Mouse (Mus musculus) liver, adult 2 months (tissue): ENCODE results near the gene Arhgap40. TPM values are rescaled to one million over a fixed set of nuclear protein-coding genes. Genes with fewer than 3 reads are reported as not detected.

Source experiments
- DNase-seq: peaks from one replicate; pipeline ENCODE4 v3.0.0-alpha.2; 2011; ENCODE audit warnings: low read depth, low spot score; ENCODE audit errors: extremely low read depth
- H3K27ac ChIP-seq: fragments of 200-500 bp; replicated peaks from 2 replicates; pipeline ENCODE4 v1.5.1; 2012; ENCODE audit warnings: low read depth, mild to moderate bottlenecking, control low read depth, inconsistent platforms, low read length; ENCODE audit not compliant: insufficient read depth
- H3K27me3 ChIP-seq: fragments of 200-500 bp; 2 replicates; pipeline ENCODE4 v1.6.1; 2012; ENCODE audit warnings: mild to moderate bottlenecking, moderate library complexity, low read length, inconsistent platforms; ENCODE audit not compliant: control insufficient read depth, insufficient read depth
- H3K36me3 ChIP-seq: fragments of 200-500 bp; 2 replicates; pipeline ENCODE4 v1.6.1; 2012; ENCODE audit warnings: low read length, inconsistent platforms; ENCODE audit not compliant: control insufficient read depth, insufficient read depth
- H3K4me1 ChIP-seq: fragments of 200-500 bp; 2 replicates; pipeline ENCODE4 v1.6.1; 2011; ENCODE audit warnings: low read length; ENCODE audit not compliant: control insufficient read depth, insufficient read depth
- H3K4me3 ChIP-seq: fragments of 200-500 bp; 2 replicates; pipeline ENCODE4 v1.5.1; 2011; ENCODE audit warnings: low read depth, mild to moderate bottlenecking, control low read depth, low read length, moderate library complexity; ENCODE audit not compliant: insufficient read depth
- H3K79me2 ChIP-seq: fragments of 200-500 bp; 2 replicates; pipeline ENCODE4 v1.6.1; 2012; ENCODE audit warnings: inconsistent platforms, mild to moderate bottlenecking, low read length, moderate library complexity; ENCODE audit not compliant: control insufficient read depth, insufficient read depth
- H3K9ac ChIP-seq: fragments of 200-500 bp; 2 replicates; pipeline ENCODE4 v1.6.1; 2012; ENCODE audit warnings: low read depth, mild to moderate bottlenecking, control low read depth, inconsistent platforms, low read length
- CTCF ChIP-seq: fragments of 200-500 bp; IDR thresholded peaks from 2 replicates; pipeline ENCODE4 v1.5.1; 2011; ENCODE audit warnings: low read depth, low read length, control low read depth
- POLR2A ChIP-seq: fragments of 200-500 bp; IDR thresholded peaks from 2 replicates; pipeline ENCODE4 v1.6.1; 2011; ENCODE audit warnings: low read length, control low read depth; ENCODE audit not compliant: insufficient read depth; ENCODE audit errors: extremely low read depth
- WGBS: fragments of 180-500 bp; shearing (Covaris S2); methylation state at CpG from one replicate; pipeline ENCODE4 v1.1.7; 2018; 5-methylcytosine and 5-hydroxymethylcytosine counted together
- polyA plus RNA-seq: library from polyadenylated mRNA; depleted of rRNA; stranded (reverse); fragments of >200 nt; gene quantifications from 2 replicates; pipeline ENCODE4 v1.2.3, GENCODE M21; 2012
- total RNA-seq: library from RNA; depleted of rRNA; stranded (reverse); fragments of >200 nt; gene quantifications from 2 replicates; pipeline ENCODE4 v1.2.3, GENCODE M21; 2014

Arhgap40 gene
- total and polyA plus RNA-seq, 2 experiments, result not detected

- 0 out of 2 replicates have a peak, but pooled peaks cover 4% of the 10 kb centered on the region for H3K27me3 ChIP-seq
- no peak for DNase-seq
- 7% methylated on average over 7 of the region's 7 CpGs for WGBS
- no peak overlapping the region for H3K9ac ChIP-seq
- H3K4me1 ChIP-seq, result no peaks in the 10 kb centered on the region
- no peaks in the 10 kb centered on the region for H3K79me2 ChIP-seq
- H3K4me3 ChIP-seq, result no peak overlapping the region
- H3K27ac ChIP-seq, result no peak overlapping the region
- no peak for TF ChIP-seq CTCF
- no peak for TF ChIP-seq POLR2A
- H3K36me3 ChIP-seq, result no peaks in the 10 kb centered on the region
Measured at GRCm38 (mm10) chr2:158555252-158555651, 42.7 kb downstream of the Arhgap40 start.

- WGBS, result 9% methylated on average over 8 of the region's 8 CpGs
- H3K27me3 ChIP-seq, result 0 out of 2 replicates have a peak, but pooled peaks cover 4% of the 10 kb centered on the region
Measured at GRCm38 (mm10) chr2:158555812-158556211, 43.2 kb downstream of the Arhgap40 start.

DNA sequence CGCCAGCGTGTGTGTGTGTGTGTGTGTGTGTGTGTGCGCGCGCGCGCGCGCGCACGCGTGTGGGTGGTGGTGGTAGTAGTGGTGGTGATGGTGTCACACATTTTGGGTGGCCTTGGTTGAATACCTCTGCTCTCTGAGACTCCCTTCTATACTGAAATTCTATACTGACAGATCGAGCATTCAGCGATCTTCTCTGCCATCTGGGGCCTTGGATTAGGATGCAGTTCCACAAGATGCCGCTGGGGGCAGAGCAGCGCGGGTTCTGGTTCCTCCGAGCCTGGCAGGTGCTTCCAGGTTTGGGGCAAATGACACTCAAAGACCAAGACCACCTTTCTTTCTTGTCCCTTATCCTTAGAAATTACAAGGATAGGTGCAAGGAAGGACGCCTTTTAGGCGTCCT, 43.6 kb downstream of the Arhgap40 start:
- H3K4me3 ChIP-seq, result no peak overlapping the region
- H3K27me3 ChIP-seq, result 0 out of 2 replicates have a peak, but pooled peaks cover 4% of the 10 kb centered on the region
- 3% methylated on average over 20 of the region's 20 CpGs for WGBS

More at GRCm38 (mm10) chr2:158555812-158556211, 43.2 kb downstream of the Arhgap40 start:
- no peaks in the 10 kb centered on the region for H3K36me3 ChIP-seq
- no peaks in the 10 kb centered on the region for H3K4me1 ChIP-seq
- no peak for DNase-seq
- no peak overlapping the region for H3K27ac ChIP-seq
- no peaks in the 10 kb centered on the region for H3K79me2 ChIP-seq
- no peak overlapping the region for H3K4me3 ChIP-seq
- TF ChIP-seq POLR2A (no peak), CTCF (no peak)
- H3K9ac ChIP-seq, result no peak overlapping the region

GRCm38 (mm10) chr2:158556750-158557149, 44.2 kb downstream of the Arhgap40 start:
- no peak for DNase-seq
- Histone ChIP-seq H3K4me1 (no peaks in the 10 kb centered on the region), H3K4me3 (no peak overlapping the region), H3K27ac (no peak overlapping the region), H3K79me2 (no peaks in the 10 kb centered on the region), H3K9ac (no peak overlapping the region), H3K27me3 (0 out of 2 replicates have a peak, but pooled peaks cover 4% of the 10 kb centered on the region), H3K36me3 (no peaks in the 10 kb centered on the region)
- 17% methylated on average over 5 of the region's 5 CpGs for WGBS
- TF ChIP-seq POLR2A (no peak), CTCF (no peak)

More for the DNA sequence above, 43.6 kb downstream of the Arhgap40 start:
- Histone ChIP-seq H3K27ac (no peak overlapping the region), H3K9ac (no peak overlapping the region), H3K4me1 (no peaks in the 10 kb centered on the region), H3K79me2 (no peaks in the 10 kb centered on the region), H3K36me3 (no peaks in the 10 kb centered on the region)
- DNase-seq, result peak; percentile 12
- no peak for TF ChIP-seq POLR2A
- peak; percentile 85 for TF ChIP-seq CTCF

DNA sequence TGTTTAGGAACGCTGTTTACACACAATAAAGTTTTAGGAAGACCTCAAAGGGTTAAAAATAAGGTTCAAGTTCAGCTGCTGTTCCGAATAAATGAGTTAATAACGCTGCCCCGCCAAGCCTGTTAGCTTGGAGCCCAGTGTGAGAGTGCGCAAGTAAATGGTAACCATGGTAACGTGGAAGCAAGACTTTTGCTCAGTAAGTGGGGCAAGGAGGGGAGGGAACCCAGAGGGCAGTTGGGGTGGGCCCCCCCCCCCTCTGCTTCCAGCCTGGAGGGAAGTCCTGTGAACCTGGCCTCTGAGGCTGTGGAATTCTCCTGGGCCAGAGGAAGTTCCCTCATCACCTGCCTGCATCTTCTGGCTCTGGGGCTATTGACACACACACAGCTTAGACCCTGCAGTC, 47.3 kb downstream of the Arhgap40 start:
- DNase-seq, result no peak
- Histone ChIP-seq H3K79me2 (no peaks in the 10 kb centered on the region), H3K9ac (no peak overlapping the region), H3K27me3 (0 out of 2 replicates have a peak, but pooled peaks cover 4% of the 10 kb centered on the region), H3K4me1 (no peaks in the 10 kb centered on the region), H3K4me3 (no peak overlapping the region), H3K36me3 (no peaks in the 10 kb centered on the region), H3K27ac (no peak overlapping the region)
- no peak for TF ChIP-seq POLR2A
- TF ChIP-seq CTCF, result no peak
- WGBS, result 64% methylated on average over 6 of the region's 6 CpGs

- no peaks in the 10 kb centered on the region for H3K4me1 ChIP-seq
- no peak overlapping the region for H3K4me3 ChIP-seq
- H3K27ac ChIP-seq, result no peak overlapping the region
- WGBS, result 23% methylated on average over 9 of the region's 9 CpGs
- TF ChIP-seq POLR2A (no peak), CTCF (no peak)
- 0 out of 2 replicates have a peak, but pooled peaks cover under 1% of the 10 kb centered on the region for H3K27me3 ChIP-seq
- H3K79me2 ChIP-seq, result no peaks in the 10 kb centered on the region
- no peak for DNase-seq
- H3K9ac ChIP-seq, result no peak overlapping the region
- H3K36me3 ChIP-seq, result no peaks in the 10 kb centered on the region
Measured at GRCm38 (mm10) chr2:158560801-158561200, 48.2 kb downstream of the Arhgap40 start.
